Comparison of ENCODE assay signal across 23 mouse cellular contexts in the genomic region with DNA sequence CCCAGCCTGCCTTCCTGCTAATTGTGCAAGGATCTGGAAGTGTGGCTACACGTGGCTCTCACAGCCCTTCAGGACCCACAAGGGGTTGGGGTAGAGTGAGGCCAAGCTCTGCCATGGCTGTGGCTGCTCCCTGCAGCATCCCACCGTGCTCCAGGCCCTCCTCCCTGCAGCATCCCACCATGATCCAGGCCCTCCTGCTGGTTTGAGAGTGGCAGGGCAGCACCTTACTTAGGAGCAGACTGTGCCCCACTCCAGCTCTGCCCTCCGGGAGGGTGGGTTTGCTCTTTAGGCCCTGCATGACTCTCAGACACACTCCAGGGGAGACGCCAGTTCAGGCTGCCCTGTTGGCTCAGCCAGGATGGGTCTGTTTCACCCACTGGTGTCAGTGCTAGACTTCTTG. TPM values are rescaled to one million over a fixed set of nuclear protein-coding genes. Genes with fewer than 3 reads are reported as not detected.
DNase-seq lines count a peak whose midpoint lies in the region; ATAC-seq lines count a peak whose summit lies in the region.
"Had no signal": no experiment of that assay in that cellular context is flagged by ENCODE, and none has a peak within 500 bp of the region (broad histone marks: within the 10 kb centered on the region; RNA-seq: fewer than 3 reads in every experiment).

No protein-coding gene starts in this region.

- H3K36me3 ChIP-seq in forebrain, embryonic 10.5 days (replicated peaks), result no peaks in the 10 kb centered on the region
- no peaks in the 10 kb centered on the region for H3K36me3 ChIP-seq in forebrain, embryonic 14.5 days (ENCODE audit: control insufficient read depth, insufficient read depth, low read length)
- no peaks in the 10 kb centered on the region for H3K36me3 ChIP-seq in midbrain, embryonic 10.5 days
- H3K36me3 ChIP-seq in midbrain, embryonic 14.5 days (ENCODE audit: control insufficient read depth, insufficient read depth, low read length), result no peaks in the 10 kb centered on the region
- H3K36me3 ChIP-seq: embryonic facial prominence, embryonic 13.5 days; forebrain, embryonic 15.5 days; heart, embryonic 12.5 days; intestine, embryonic 15.5 days had no signal

- no peaks in the 10 kb centered on the region for H3K4me1 ChIP-seq in forebrain, embryonic 10.5 days
- H3K4me1 ChIP-seq in forebrain, embryonic 14.5 days (ENCODE audit: control insufficient read depth, insufficient read depth, low read length), result no peaks in the 10 kb centered on the region
- 0 out of 2 replicates have a peak, but pooled peaks cover 3% of the 10 kb centered on the region for H3K4me1 ChIP-seq in midbrain, embryonic 10.5 days
- no peaks in the 10 kb centered on the region for H3K4me1 ChIP-seq in midbrain, embryonic 14.5 days (ENCODE audit: control insufficient read depth, insufficient read depth, low read length)
- H3K4me1 ChIP-seq: forebrain, embryonic 15.5 days had no signal

- H3K27me3 ChIP-seq in forebrain, embryonic 10.5 days (ENCODE audit: poor library complexity, severe bottlenecking), result no peaks in the 10 kb centered on the region
- H3K27me3 ChIP-seq in forebrain, embryonic 14.5 days (replicated peaks; ENCODE audit: control insufficient read depth, insufficient read depth, low read length), result no peaks in the 10 kb centered on the region
- no peaks in the 10 kb centered on the region for H3K27me3 ChIP-seq in midbrain, embryonic 10.5 days (ENCODE audit: low read depth, poor library complexity, severe bottlenecking)
- no peaks in the 10 kb centered on the region for H3K27me3 ChIP-seq in midbrain, embryonic 14.5 days (ENCODE audit: control insufficient read depth, insufficient read depth, low read length)
- H3K27me3 ChIP-seq: embryonic facial prominence, embryonic 13.5 days; forebrain, embryonic 15.5 days; heart, embryonic 12.5 days; intestine, embryonic 15.5 days; Patski had no signal

- H3K9me3 ChIP-seq in forebrain, embryonic 10.5 days, result peaks cover 13% of the 10 kb centered on the region
- no peaks in the 10 kb centered on the region for H3K9me3 ChIP-seq in forebrain, embryonic 14.5 days (replicated peaks; ENCODE audit: control insufficient read depth, low read length)
- H3K9me3 ChIP-seq in midbrain, embryonic 10.5 days (replicated peaks), result peaks cover 2% of the 10 kb centered on the region; the same call in 1 of the 2 replicates
- H3K9me3 ChIP-seq in midbrain, embryonic 14.5 days (ENCODE audit: control insufficient read depth, low read length), result no peaks in the 10 kb centered on the region
- H3K9me3 ChIP-seq: forebrain, embryonic 15.5 days; intestine, embryonic 15.5 days had no signal

- no peak overlapping the region for H3K4me3 ChIP-seq in forebrain, embryonic 10.5 days
- no peak overlapping the region for H3K4me3 ChIP-seq in forebrain, embryonic 14.5 days (ENCODE audit: low read depth, low read length)
- H3K4me3 ChIP-seq in midbrain, embryonic 10.5 days, result no peak overlapping the region
- no peak overlapping the region for H3K4me3 ChIP-seq in midbrain, embryonic 14.5 days (replicated peaks; ENCODE audit: low read depth, low read length)
- H3K4me3 ChIP-seq: embryonic facial prominence, embryonic 13.5 days; forebrain, embryonic 15.5 days; heart, adult 2 months; heart, embryonic 12.5 days; intestine, embryonic 15.5 days had no signal

- no peak for ATAC-seq in forebrain, embryonic 14.5 days
- no peak for ATAC-seq in midbrain, embryonic 14.5 days (ENCODE audit: low FRiP score, low TSS enrichment)
- ATAC-seq: activated CD4-positive, CD25-positive, alpha-beta regulatory T cell, adult 4 months; CD4-positive, CD25-positive, alpha-beta regulatory T cell, adult 4 months; forebrain, embryonic 15.5 days; Patski had no signal

- no peak overlapping the region for H3K4me2 ChIP-seq in forebrain, embryonic 14.5 days (ENCODE audit: low read length)
- H3K4me2 ChIP-seq in midbrain, embryonic 14.5 days (ENCODE audit: low read length), result no peak overlapping the region
- H3K4me2 ChIP-seq: embryonic facial prominence, embryonic 13.5 days; forebrain, embryonic 15.5 days; heart, embryonic 12.5 days; hindbrain, embryonic 14.5 days; intestine, embryonic 15.5 days had no signal

- intact Hi-C loops in heart, postnatal 36 days (cut with DNase I), result no loop called here

- WGBS in forebrain, embryonic 10.5 days, result 77% methylated on average over 4 of the region's 4 CpGs
- 75% methylated on average over 4 of the region's 4 CpGs for WGBS in forebrain, embryonic 14.5 days
- 74% methylated on average over 4 of the region's 4 CpGs for WGBS in midbrain, embryonic 10.5 days
- WGBS in midbrain, embryonic 14.5 days, result 82% methylated on average over 4 of the region's 4 CpGs

- DNase-seq in forebrain, embryonic 10.5 days (ENCODE audit: extremely low spot score, low spot score), result no peak
- DNase-seq in forebrain, embryonic 14.5 days (ENCODE audit: low spot score), result no peak
- DNase-seq in heart, adult 11 months, result peak; percentile 83
- no peak for DNase-seq in heart, postnatal 36 days
- no peak for DNase-seq in midbrain, embryonic 10.5 days (ENCODE audit: low spot score)
- no peak for DNase-seq in midbrain, embryonic 14.5 days
- peak; percentile 15 to 45 for DNase-seq in urinary bladder, postnatal 4 days (ENCODE audit: low spot score in 2 of 2)
- no peak for DNase-seq in urinary bladder, postnatal 10 days (ENCODE audit: low spot score)
- DNase-seq: adrenal gland, postnatal 14 days; B cell, adult 2 months; cerebellum, adult 11-12 months; cerebellum, adult 9-10 months; cerebellum, postnatal 25 days; gastrocnemius, postnatal 36 days had no signal

- peak overlapping the region; percentile 21; the same call in 1 of the 2 replicates for H3K27ac ChIP-seq in forebrain, embryonic 10.5 days
- no peak overlapping the region for H3K27ac ChIP-seq in forebrain, embryonic 14.5 days (ENCODE audit: low read depth, low read length)
- H3K27ac ChIP-seq in midbrain, embryonic 10.5 days (replicated peaks), result 0 out of 2 replicates have a peak overlapping the region, but pooled peaks have one; percentile 13
- no peak overlapping the region for H3K27ac ChIP-seq in midbrain, embryonic 14.5 days (replicated peaks; ENCODE audit: low read depth, low read length)
- H3K27ac ChIP-seq: embryonic facial prominence, embryonic 13.5 days; forebrain, embryonic 15.5 days; heart, adult 2 months; hindbrain, embryonic 14.5 days; intestine, embryonic 15.5 days had no signal

- no peak overlapping the region for H3K9ac ChIP-seq in forebrain, embryonic 14.5 days (ENCODE audit: low read length)
- H3K9ac ChIP-seq in midbrain, embryonic 14.5 days (replicated peaks; ENCODE audit: low read length), result no peak overlapping the region
- H3K9ac ChIP-seq: embryonic facial prominence, embryonic 13.5 days; forebrain, embryonic 15.5 days; heart, embryonic 12.5 days; hindbrain, embryonic 14.5 days; intestine, embryonic 15.5 days had no signal

RNA-seq across cellular contexts. Expression of gene Pld4, which starts 9.9 kb away (rescaled TPM):
- 3.8 and 3.9 TPM in 2 replicates for polyA plus RNA-seq in forebrain, embryonic 10.5 days (2016; fragmentation: Nextera tagmentation; extraction: Ambion mirVana)
- 5.9 and 7.0 TPM in 2 replicates for polyA plus RNA-seq in forebrain, embryonic 14.5 days (2014; fragmentation: Nextera tagmentation; extraction: Ambion mirVana)
- 1 to 10 TPM; 6.1 to 8.9 TPM for total RNA-seq in heart, postnatal 36 days (2021)
- 3.7 and 5.7 TPM in 2 replicates for polyA plus RNA-seq in midbrain, embryonic 10.5 days (2016; fragmentation: Nextera tagmentation; extraction: Ambion mirVana)
- polyA plus RNA-seq in midbrain, embryonic 14.5 days (2014; fragmentation: Nextera tagmentation; extraction: Ambion mirVana), result 3.3 and 6.0 TPM in 2 replicates

RNA-seq across cellular contexts. Expression of gene Ahnak2, which starts 32.1 kb away (rescaled TPM):
- 0.05 and 0.11 TPM in 2 replicates for polyA plus RNA-seq in forebrain, embryonic 10.5 days (2016; fragmentation: Nextera tagmentation; extraction: Ambion mirVana)
- polyA plus RNA-seq in forebrain, embryonic 14.5 days (2014; fragmentation: Nextera tagmentation; extraction: Ambion mirVana), result 0.29 and 0.51 TPM in 2 replicates
- 10 to 100 TPM; 14.1 to 20.2 TPM for total RNA-seq in heart, postnatal 36 days (2021)
- polyA plus RNA-seq in midbrain, embryonic 10.5 days (2016; fragmentation: Nextera tagmentation; extraction: Ambion mirVana), result 0.06 and 0.11 TPM in 2 replicates
- 0.62 and 0.75 TPM in 2 replicates for polyA plus RNA-seq in midbrain, embryonic 14.5 days (2014; fragmentation: Nextera tagmentation; extraction: Ambion mirVana)
- polyA plus RNA-seq: activated CD4-positive, CD25-positive, alpha-beta regulatory T cell, adult 4 months; CD4-positive, CD25-positive, alpha-beta regulatory T cell, adult 4 months had no signal

RNA-seq across cellular contexts. Expression of gene Clba1, which starts 38.3 kb away (rescaled TPM):
- 11.3 and 12.3 TPM in 2 replicates for polyA plus RNA-seq in forebrain, embryonic 10.5 days (2016; fragmentation: Nextera tagmentation; extraction: Ambion mirVana)
- 17.0 and 19.4 TPM in 2 replicates for polyA plus RNA-seq in forebrain, embryonic 14.5 days (2014; fragmentation: Nextera tagmentation; extraction: Ambion mirVana)
- 1 to 10 TPM; 1.6 to 2.9 TPM for total RNA-seq in heart, postnatal 36 days (2021)
- polyA plus RNA-seq in midbrain, embryonic 10.5 days (2016; fragmentation: Nextera tagmentation; extraction: Ambion mirVana), result 13.7 and 14.4 TPM in 2 replicates
- 21.4 and 23.1 TPM in 2 replicates for polyA plus RNA-seq in midbrain, embryonic 14.5 days (2014; fragmentation: Nextera tagmentation; extraction: Ambion mirVana)

RNA-seq across cellular contexts. Expression of gene Cep170b, which starts 50.1 kb away (rescaled TPM):
- 5.9 and 7.9 TPM in 2 replicates for polyA plus RNA-seq in forebrain, embryonic 10.5 days (2016; fragmentation: Nextera tagmentation; extraction: Ambion mirVana)
- polyA plus RNA-seq in forebrain, embryonic 14.5 days (2014; fragmentation: Nextera tagmentation; extraction: Ambion mirVana), result 10.3 and 15.7 TPM in 2 replicates
- total RNA-seq in heart, postnatal 36 days (2021), result 10 to 100 TPM in 1 of 2 experiments, 1 to 10 TPM in 1; 9.2 to 11.3 TPM
- polyA plus RNA-seq in midbrain, embryonic 10.5 days (2016; fragmentation: Nextera tagmentation; extraction: Ambion mirVana), result 3.3 and 4.3 TPM in 2 replicates
- polyA plus RNA-seq in midbrain, embryonic 14.5 days (2014; fragmentation: Nextera tagmentation; extraction: Ambion mirVana), result 31.7 and 33.7 TPM in 2 replicates

RNA-seq across cellular contexts. Expression of gene Cdca4, which starts 58.8 kb away (rescaled TPM):
- polyA plus RNA-seq in forebrain, embryonic 10.5 days (2016; fragmentation: Nextera tagmentation; extraction: Ambion mirVana), result 189 and 199 TPM in 2 replicates
- polyA plus RNA-seq in forebrain, embryonic 14.5 days (2014; fragmentation: Nextera tagmentation; extraction: Ambion mirVana), result 101 and 112 TPM in 2 replicates
- total RNA-seq in heart, postnatal 36 days (2021), result 1 to 10 TPM; 6.1 to 6.6 TPM
- polyA plus RNA-seq in midbrain, embryonic 10.5 days (2016; fragmentation: Nextera tagmentation; extraction: Ambion mirVana), result 178 and 181 TPM in 2 replicates
- polyA plus RNA-seq in midbrain, embryonic 14.5 days (2014; fragmentation: Nextera tagmentation; extraction: Ambion mirVana), result 45.0 and 60.8 TPM in 2 replicates

Comparison
In these comparisons a context has a peak if more than half of its experiments do, and no peak if none do; other contexts are left out.
1. DNase-seq: peak in heart, adult 11 months (single experiment) and urinary bladder, postnatal 4 days (2 of 2); none in forebrain, embryonic 10.5 days (single experiment), forebrain, embryonic 14.5 days (single experiment), heart, postnatal 36 days (0 of 2), midbrain, embryonic 10.5 days (single experiment), midbrain, embryonic 14.5 days (single experiment) and urinary bladder, postnatal 10 days (single experiment).
2. H3K27ac ChIP-seq: peak in forebrain, embryonic 10.5 days (single experiment) and midbrain, embryonic 10.5 days (single experiment); none in forebrain, embryonic 14.5 days (single experiment) and midbrain, embryonic 14.5 days (single experiment).